Mouse (Mus musculus): Measurements from ENCODE around the gene Gmppb.

Gene Gmppb

GRCm38 (mm10) chr9:108080168-108080567, 31.1 kb downstream of the Gmppb start, which contains the start of gene Mst1:
TSS of gene Mst1 (plus strand) at chr9:108080436.
- WGBS = 86% methylated on average over 5 of the region's 5 CpGs

- WGBS = 12% methylated on average over 19 of the region's 19 CpGs
These were observed 33.5 kb downstream of the Gmppb start for GRCm38 (mm10) chr9:108082549-108082948.

GRCm38 (mm10) chr9:108082988-108083431, 34.0 kb downstream of the Gmppb start, which contains the start of gene Rnf123:
TSS of gene Rnf123 (minus strand) at chr9:108083346.
- WGBS = 53% methylated on average over 12 of the region's 12 CpGs

GRCm38 (mm10) chr9:108083561-108083960, 34.5 kb downstream of the Gmppb start:
- WGBS = 91% methylated on average over 6 of the region's 6 CpGs

GRCm38 (mm10) chr9:108085261-108085660, 36.2 kb downstream of the Gmppb start:
- 93% methylated on average over 4 of the region's 4 CpGs for WGBS

- 98% methylated on average over 7 of the region's 7 CpGs for WGBS
These were observed 41.6 kb downstream of the Gmppb start for GRCm38 (mm10) chr9:108090611-108091120.

- 68% methylated on average over 10 of the region's 10 CpGs for WGBS
These were observed 44.5 kb downstream of the Gmppb start for GRCm38 (mm10) chr9:108093586-108093985.

- WGBS = 3% methylated on average over 52 of the region's 52 CpGs
These were observed 45.3 kb downstream of the Gmppb start, which contains the start of gene Apeh for GRCm38 (mm10) chr9:108094184-108094941. TSS of gene Apeh (minus strand) at chr9:108094606.

- WGBS = under 1% methylated on average over 16 of the region's 16 CpGs
These were observed 46.0 kb downstream of the Gmppb start for GRCm38 (mm10) chr9:108094998-108095411.

GRCm38 (mm10) chr9:108095518-108095917, 46.5 kb downstream of the Gmppb start:
- 9% methylated on average over 3 of the region's 3 CpGs for WGBS

- WGBS = 58% methylated on average over 10 of the region's 10 CpGs
These were observed 47.1 kb downstream of the Gmppb start for GRCm38 (mm10) chr9:108095949-108096712.

GRCm38 (mm10) chr9:108099619-108100018, 50.6 kb downstream of the Gmppb start:
- 91% methylated on average over 8 of the region's 8 CpGs for WGBS
